ENCODE assay signal across 8 mouse cellular contexts in the genomic region with DNA sequence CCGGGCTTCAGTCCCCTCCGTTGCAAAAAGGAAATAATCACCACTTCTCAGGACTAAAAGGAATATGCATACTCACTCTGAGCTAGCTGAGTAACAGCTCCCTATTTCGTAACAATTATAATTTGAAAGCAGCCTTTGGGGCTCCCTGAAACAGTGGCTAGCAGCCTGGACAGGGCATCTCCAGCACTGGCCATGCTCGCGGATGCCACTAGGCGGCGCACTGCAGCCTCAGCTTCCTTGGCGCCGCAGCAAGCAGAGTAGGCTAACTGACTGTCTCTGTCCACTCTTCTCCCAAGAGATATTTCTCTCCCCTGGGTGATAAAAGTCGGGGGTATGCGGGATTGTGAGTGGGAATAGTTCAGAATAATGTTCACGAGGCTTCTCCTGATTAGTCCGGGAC. TPM values are rescaled to one million over a fixed set of nuclear protein-coding genes. Genes with fewer than 3 reads are reported as not detected.
DNase-seq lines count a peak whose midpoint lies in the region; ATAC-seq and TF ChIP-seq lines count a peak whose summit lies in the region.
"Had no signal": no experiment of that assay in that cellular context is flagged by ENCODE, and none has a peak within 500 bp of the region (broad histone marks: within the 10 kb centered on the region; RNA-seq: fewer than 3 reads in every experiment).

No protein-coding gene starts in this region.

- no peak overlapping the region for H3K4me2 ChIP-seq in hindbrain, postnatal 0 days (ENCODE audit: low read depth, low read length)
- no peak overlapping the region for H3K4me2 ChIP-seq in liver, postnatal 0 days (ENCODE audit: low read depth, low read length)
- H3K4me2 ChIP-seq: heart, embryonic 15.5 days had no signal

- peak; percentile 94 for TF ChIP-seq CTCF in thymus, adult 2 months (IDR thresholded peaks at IDR 0.05; ENCODE audit: borderline replicate concordance, control insufficient read depth, extremely low read depth, insufficient read depth, low read length, poor library complexity)
- peak; percentile 98 for TF ChIP-seq CTCF in hindbrain, postnatal 0 days (IDR thresholded peaks at IDR 0.05; ENCODE audit: low read depth)
- TF ChIP-seq CTCF in liver, postnatal 0 days (IDR thresholded peaks at IDR 0.05; ENCODE audit: low read depth), result peak; percentile 92

- H3K36me3 ChIP-seq in thymus, adult 2 months (ENCODE audit: control insufficient read depth, insufficient read depth, low read length), result no peaks in the 10 kb centered on the region
- H3K36me3 ChIP-seq in hindbrain, postnatal 0 days (ENCODE audit: insufficient read depth, low read length), result no peaks in the 10 kb centered on the region
- H3K36me3 ChIP-seq in liver, postnatal 0 days (replicated peaks; ENCODE audit: insufficient read depth, low read length), result no peaks in the 10 kb centered on the region
- H3K36me3 ChIP-seq: heart, embryonic 15.5 days had no signal

- TF ChIP-seq POLR2A in thymus, adult 2 months (IDR thresholded peaks at IDR 0.05; ENCODE audit: control insufficient read depth, extremely low read depth, insufficient read depth, low read length, poor library complexity), result no peak

- peak; percentile 58 for DNase-seq in thymus, adult 2 months
- no peak for DNase-seq in thymus, adult 18-20 months
- DNase-seq in adrenal gland, adult 8-10 months, result peak; percentile 43
- peak; percentile 83 for DNase-seq in embryo, embryonic 11 days
- DNase-seq in hindbrain, postnatal 0 days (ENCODE audit: low spot score), result peak; percentile 84
- DNase-seq in liver, postnatal 0 days, result peak; percentile 81
- peak; percentile 66 for DNase-seq in right cerebral cortex, postnatal 25 days

- H3K27ac ChIP-seq in thymus, adult 2 months (ENCODE audit: control insufficient read depth, insufficient read depth, low read length), result no peak overlapping the region
- no peak overlapping the region for H3K27ac ChIP-seq in hindbrain, postnatal 0 days
- H3K27ac ChIP-seq in liver, postnatal 0 days (ENCODE audit: low read depth), result no peak overlapping the region
- H3K27ac ChIP-seq: heart, embryonic 15.5 days had no signal

- peaks cover 8% of the 10 kb centered on the region for H3K4me1 ChIP-seq in thymus, adult 2 months (replicated peaks; ENCODE audit: control insufficient read depth, insufficient read depth, low read length)
- no peaks in the 10 kb centered on the region; the same call in 1 of the 2 replicates for H3K4me1 ChIP-seq in hindbrain, postnatal 0 days (ENCODE audit: insufficient read depth, low read length)
- H3K4me1 ChIP-seq in liver, postnatal 0 days (ENCODE audit: insufficient read depth), result peaks cover 15% of the 10 kb centered on the region

- WGBS in thymus, adult 2 months, result 5% methylated on average over 13 of the region's 13 CpGs
- 3% methylated on average over 13 of the region's 13 CpGs for WGBS in hindbrain, postnatal 0 days
- WGBS in liver, postnatal 0 days (ENCODE audit: insufficient replicate concordance), result 4% methylated on average over 13 of the region's 13 CpGs

- no peak for TF ChIP-seq EP300 in liver, postnatal 0 days (IDR thresholded peaks at IDR 0.05; ENCODE audit: low read depth)

- peaks cover 13% of the 10 kb centered on the region; the same call in 1 of the 2 replicates for H3K27me3 ChIP-seq in thymus, adult 2 months (ENCODE audit: control insufficient read depth, insufficient read depth, low read length)
- peaks cover 16% of the 10 kb centered on the region for H3K27me3 ChIP-seq in hindbrain, postnatal 0 days (ENCODE audit: insufficient read depth, low read length)
- peaks cover 35% of the 10 kb centered on the region for H3K27me3 ChIP-seq in liver, postnatal 0 days (ENCODE audit: insufficient read depth, low read length)
- H3K27me3 ChIP-seq: heart, embryonic 15.5 days had no signal

- H3K9me3 ChIP-seq in hindbrain, postnatal 0 days (ENCODE audit: low read length), result no peaks in the 10 kb centered on the region
- H3K9me3 ChIP-seq in liver, postnatal 0 days (ENCODE audit: low read length), result no peaks in the 10 kb centered on the region
- H3K9me3 ChIP-seq: heart, embryonic 15.5 days had no signal

- no peak overlapping the region for H3K4me3 ChIP-seq in thymus, adult 2 months (ENCODE audit: control insufficient read depth, insufficient read depth, low read length)
- no peak overlapping the region for H3K4me3 ChIP-seq in hindbrain, postnatal 0 days (ENCODE audit: low read length)
- no peak overlapping the region for H3K4me3 ChIP-seq in liver, postnatal 0 days (ENCODE audit: low read depth, low read length)
- H3K4me3 ChIP-seq: heart, embryonic 15.5 days had no signal

- no peak overlapping the region for H3K9ac ChIP-seq in hindbrain, postnatal 0 days (replicated peaks; ENCODE audit: low read length)
- H3K9ac ChIP-seq in liver, postnatal 0 days (replicated peaks), result no peak overlapping the region
- H3K9ac ChIP-seq: heart, embryonic 15.5 days had no signal

- ATAC-seq in hindbrain, postnatal 0 days, result no peak
- no peak for ATAC-seq in liver, postnatal 0 days

RNA-seq across cellular contexts. Expression of a gene that starts 3.6 kb away (rescaled TPM):
- 3.6 and 4.0 TPM in 2 replicates for polyA plus RNA-seq in thymus, adult 2 months (2012; rRNA removed)
- 1 to 10 TPM; 3.9 to 7.9 (median 6.1) TPM for total RNA-seq in adrenal gland, adult 8-10 months (2022)
- total RNA-seq in hindbrain, postnatal 0 days (2014; rRNA removed), result 25.7 and 27.3 TPM in 2 replicates
- 1.8 TPM in 2 replicates for polyA plus RNA-seq in hindbrain, postnatal 0 days (2015; fragmentation: Nextera tagmentation; extraction: Ambion mirVana)
- 0.39 and 0.40 TPM in 2 replicates for polyA plus RNA-seq in liver, postnatal 0 days (2015; fragmentation: Nextera tagmentation; extraction: Ambion mirVana)

Comparison
In these comparisons a context has a peak if more than half of its experiments do, and no peak if none do; other contexts are left out.
1. DNase-seq: peak in thymus, adult 2 months (single experiment), adrenal gland, adult 8-10 months (single experiment), embryo, embryonic 11 days (single experiment), hindbrain, postnatal 0 days (single experiment), liver, postnatal 0 days (single experiment) and right cerebral cortex, postnatal 25 days (single experiment); none in thymus, adult 18-20 months (0 of 2).
2. Peak in every context shown above with its lines, with median percentiles within 50 percentile points of each other: CTCF ChIP-seq.